Mouse (Mus musculus) retina, postnatal 1 day (tissue): Measurements from ENCODE around the gene Gm20503.

Experiments used
- DNase-seq: peaks from one replicate; pipeline ENCODE4 v3.0.0-alpha.2; 2012

Gene Gm20503

DNA sequence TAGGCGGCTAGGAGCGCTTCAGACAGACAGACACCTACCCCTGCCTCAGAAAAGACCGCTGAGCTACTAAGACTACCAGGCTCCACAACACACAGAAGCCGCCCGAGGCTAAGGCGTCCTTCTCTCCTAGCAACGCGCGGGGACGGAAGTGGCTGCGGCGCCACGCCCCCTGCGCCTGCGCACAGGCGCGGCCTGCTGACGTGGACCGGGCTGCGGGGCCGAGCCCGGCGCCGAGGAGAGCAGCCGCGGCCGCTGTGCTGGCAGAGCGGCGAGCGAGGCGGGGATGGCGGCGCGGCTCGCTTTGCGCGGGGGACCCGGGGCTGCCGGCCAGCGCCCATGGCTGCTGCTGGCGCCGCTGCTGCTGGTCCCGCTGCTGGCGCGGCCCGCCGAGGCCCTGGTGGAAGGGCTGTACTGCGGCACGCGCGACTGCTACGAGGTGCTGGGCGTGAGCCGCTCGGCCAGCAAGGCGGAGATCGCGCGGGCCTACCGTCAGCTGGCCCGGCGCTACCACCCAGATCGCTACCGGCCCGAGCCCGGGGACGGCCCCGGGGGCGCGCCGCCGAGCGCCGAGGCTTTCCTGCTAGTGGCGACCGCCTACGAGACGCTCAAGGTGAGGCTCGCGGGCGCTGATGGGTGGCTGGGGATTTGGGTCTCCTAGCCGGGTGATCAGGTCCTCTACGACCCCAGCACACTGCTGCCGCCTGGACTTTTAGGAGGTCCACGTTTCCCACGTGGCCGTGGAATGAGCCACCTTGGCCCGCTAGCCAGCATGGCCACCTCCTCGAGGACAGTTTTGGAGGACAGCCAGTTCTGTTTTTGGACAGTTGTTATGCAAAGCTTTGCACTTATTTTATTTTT is at the start of gene Gm20503:
Gene Gm20503, plus strand, starts transcription at position 263 of the 858 bp plus-strand sequence.
- peak; percentile 96 for DNase-seq

DNA sequence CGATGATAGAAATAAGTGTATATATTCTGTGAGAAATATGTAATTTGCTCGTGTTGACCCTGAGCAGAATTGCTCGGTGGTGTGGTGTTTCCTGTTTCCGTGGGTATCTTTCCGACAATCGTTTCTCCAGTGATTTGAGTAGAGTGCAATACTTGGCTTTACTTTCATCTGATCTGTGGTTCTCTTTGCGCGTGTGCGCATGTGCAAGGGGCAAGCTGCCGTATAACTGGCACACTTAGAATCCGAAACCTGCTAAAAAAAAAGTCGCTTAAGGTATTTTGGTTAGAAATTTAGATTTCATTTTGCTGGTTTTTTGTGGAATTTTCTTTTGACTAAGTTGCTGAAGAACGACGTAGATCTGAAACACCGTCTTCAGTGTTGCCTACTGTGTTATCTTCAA is 41.3 kb upstream of the Gm20503 start:
- DNase-seq: no peak

- no peak for DNase-seq
These were observed 39.7 kb upstream of the Gm20503 start for GRCm38 (mm10) chr4:58963271-58963670.

DNA sequence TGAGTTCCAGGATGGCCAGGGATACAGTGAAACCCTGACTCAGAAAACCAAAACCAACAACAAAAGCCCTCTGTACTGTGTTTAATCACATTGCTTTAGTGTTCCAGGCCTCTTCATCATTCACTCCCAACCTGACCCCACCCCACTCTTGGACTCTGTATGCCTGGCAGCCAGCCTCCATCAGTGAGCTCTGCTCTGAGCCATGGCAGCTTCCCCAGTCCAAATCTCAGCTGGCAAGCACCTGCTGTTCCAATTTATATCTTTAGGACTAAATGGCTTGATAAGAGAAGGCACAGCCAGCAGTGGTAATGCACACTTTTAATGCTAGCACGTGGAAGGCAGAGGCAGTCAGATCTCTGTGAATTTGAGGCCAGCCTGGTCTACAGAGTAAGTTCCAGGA is 37.9 kb upstream of the Gm20503 start:
- DNase-seq: no peak

- no peak for DNase-seq
These were observed 32.3 kb upstream of the Gm20503 start for GRCm38 (mm10) chr4:58970678-58971077.

DNA sequence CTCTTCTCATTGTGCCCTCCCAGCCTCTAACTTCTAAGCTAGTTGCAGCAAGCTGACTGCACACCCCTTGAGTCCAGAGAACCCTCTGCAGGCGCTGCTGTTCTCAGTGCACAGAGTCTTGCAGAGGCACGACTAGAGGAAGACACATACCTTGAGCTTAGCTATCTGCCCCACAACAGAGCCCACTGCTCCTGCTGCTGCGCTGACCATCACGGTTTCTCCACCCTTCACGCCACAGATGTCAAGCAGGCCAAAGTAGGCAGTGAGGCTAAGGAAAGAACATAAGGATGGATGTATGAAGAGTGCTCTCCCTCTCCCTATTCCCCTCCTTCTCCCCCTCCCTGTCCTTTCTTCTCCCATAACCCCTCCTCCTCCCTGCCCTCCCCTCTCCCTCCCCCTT is 27.3 kb upstream of the Gm20503 start:
- no peak for DNase-seq

DNA sequence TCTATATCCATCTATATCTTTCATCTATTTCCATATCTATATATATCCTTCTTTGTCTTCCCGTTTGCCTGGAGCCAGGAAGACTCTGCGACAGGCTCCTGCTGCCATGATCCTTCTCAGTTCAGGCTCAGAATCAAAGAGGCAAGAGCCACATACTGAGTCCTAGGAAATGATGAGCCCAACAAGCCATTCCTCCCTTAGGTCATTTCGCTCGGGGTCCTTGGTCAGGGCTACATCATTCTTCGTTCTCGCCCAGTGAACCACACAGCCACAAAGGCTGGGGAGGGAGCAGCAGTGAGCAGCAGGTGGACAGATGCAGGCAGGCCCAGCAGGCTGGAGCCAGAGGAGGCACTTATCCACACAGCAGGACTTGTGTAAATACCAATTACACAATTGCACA is 21.6 kb upstream of the Gm20503 start:
- DNase-seq: no peak

- no peak for DNase-seq
These were observed 20.2 kb upstream of the Gm20503 start for GRCm38 (mm10) chr4:58982806-58983205.

- DNase-seq: peak; percentile 84
These were observed 17.8 kb upstream of the Gm20503 start for GRCm38 (mm10) chr4:58985157-58985648.

DNA sequence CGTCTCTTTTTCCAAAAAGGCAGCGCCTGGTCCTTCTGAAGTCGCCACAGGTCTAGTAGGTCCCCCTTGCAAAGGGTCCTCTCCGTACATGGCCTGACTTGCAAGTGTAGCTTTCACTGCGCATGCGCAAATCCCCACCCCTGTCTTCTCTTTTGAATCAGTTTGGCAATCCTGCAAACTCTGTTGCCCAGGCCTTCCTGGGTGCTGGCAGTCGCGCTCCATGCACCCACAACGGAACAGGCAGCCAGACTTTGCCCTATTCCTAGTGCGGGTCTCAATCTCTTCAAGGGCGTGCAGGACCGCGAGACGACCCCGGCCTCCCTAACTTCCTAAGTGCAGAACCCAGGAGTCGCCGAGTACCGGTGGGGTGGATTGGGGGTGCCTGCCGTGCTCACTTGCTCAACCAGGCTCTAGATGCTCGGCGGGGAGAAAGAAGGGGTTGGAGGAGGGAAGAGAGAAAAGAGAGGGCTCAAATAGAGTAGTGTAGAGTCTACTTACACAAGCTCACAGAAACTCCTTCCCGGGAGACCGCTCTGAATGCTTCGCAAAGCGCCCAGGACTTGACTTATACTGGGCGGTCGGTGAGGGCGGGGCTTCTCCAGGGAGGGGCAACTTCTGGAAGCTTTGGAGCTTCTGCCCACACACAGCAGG is 16.3 kb upstream of the Gm20503 start, which contains the start of gene Ptgr1:
Gene Ptgr1, minus strand, starts transcription at position 580 of the 651 bp plus-strand sequence.
- peak; percentile 91 for DNase-seq

DNA sequence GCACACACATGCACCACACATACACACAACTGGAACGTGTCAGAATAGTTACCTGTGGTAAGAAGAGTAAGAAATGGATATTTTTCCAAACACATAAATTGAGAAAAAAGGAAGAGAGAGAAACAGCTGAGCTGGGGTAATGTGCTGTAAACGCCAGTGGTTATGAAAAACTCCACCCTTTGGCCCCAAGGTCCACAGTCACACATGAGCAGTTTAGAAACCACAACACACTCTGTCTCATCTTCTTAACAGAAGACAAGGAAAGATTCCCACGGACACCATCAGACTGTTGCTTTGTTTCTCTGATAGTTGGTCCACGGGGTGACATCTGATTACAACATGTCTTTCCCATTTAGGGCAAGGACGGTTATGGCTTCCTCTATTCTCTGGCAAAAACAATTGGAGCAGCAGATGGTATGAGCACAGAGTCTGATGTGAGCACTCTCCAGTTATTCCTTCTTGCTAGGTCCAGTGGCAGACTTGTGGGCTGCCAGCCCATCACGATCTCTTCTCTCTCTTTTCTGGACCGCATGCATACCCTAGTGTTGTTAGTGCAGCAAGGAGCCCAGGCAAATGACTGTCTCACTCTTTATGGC is 13.6 kb upstream of the Gm20503 start:
- peak; percentile 39 for DNase-seq

DNA sequence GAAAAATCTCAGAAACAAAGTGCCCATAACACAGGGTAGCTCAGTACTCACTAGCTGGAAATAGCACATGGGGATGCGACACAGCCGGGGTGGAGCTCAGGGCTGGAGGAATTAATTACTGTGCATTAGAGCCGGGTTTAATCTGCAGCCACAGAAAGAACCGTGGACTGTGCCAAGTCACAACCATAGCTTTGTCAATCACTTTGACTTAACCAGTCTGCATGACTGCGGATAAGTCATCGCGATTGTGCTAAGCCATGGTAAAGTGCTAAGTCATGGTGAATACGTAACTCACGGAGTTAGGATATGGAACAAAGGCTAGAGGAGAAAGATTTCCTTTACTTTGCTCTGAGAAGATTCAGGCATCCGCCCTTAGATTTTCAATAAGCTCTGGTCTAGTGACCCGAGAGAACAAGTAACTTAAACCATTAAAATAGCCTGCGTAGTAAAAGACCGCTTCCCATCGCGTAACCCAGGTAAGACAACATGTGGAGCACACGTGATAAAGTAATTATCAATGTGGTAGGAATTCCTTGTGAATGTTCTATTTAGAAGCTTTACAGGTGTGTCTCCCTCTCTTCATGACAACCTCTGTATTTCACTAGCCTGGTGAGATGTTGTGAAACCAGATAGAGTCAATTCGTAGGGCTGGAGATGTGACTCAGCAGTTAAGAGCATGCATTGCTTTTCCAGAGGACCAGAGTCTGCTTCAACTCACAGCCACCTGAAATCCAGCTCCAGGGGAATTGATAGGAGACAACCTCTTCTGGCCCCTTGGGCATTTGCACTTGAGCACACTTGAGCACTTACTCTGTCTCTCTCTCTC is 12.2 kb upstream of the Gm20503 start:
- DNase-seq: peak; percentile 62

DNA sequence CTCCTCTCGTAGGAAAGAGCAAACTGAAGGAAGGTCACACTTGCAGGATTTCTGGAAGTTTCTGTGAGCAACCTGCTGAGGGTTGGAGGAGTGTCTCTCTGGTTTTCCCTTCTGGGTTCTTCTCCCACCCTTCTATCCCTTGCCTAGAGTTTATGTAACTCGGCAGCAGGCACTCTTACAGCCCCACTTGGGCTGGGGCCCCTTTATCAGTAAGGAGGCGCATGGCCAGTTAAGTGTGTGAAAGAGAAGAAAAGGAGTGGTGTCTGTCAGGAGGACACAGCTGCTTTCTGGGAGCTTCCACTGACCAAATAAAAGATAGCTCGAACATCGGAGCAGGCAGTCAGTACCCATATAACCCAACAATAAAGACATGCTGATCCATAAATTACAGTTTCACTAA is 10.8 kb upstream of the Gm20503 start:
- no peak for DNase-seq

- no peak for DNase-seq
These were observed 8.2 kb upstream of the Gm20503 start, which contains the start of gene Dnajc25 for GRCm38 (mm10) chr4:58994762-58995161. Gene Dnajc25, plus strand, starts transcription at chr4:58995062.

DNA sequence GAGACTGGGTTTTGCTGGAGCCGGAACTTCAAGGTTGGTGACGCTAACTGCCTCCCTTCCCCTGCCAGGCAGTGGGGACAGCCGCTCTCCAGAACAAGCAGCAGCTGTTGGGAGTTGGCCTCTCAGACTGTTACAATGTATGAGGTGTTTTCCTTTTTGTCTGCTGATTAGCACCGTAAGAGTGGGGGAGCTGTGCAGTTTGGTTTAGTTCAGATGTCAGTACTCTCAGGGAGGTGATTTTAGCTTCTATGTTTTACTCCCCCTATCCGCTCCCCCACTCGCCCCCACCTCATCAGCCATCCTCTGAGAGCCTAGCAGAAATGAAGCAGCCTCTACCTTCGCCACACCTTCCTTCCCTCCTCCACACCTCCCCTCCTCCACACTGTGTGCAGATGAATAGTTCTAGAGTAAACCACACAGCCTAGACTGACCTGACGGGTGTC is 7.7 kb upstream of the Gm20503 start:
- no peak for DNase-seq

- DNase-seq: no peak
These were observed 5.9 kb upstream of the Gm20503 start for GRCm38 (mm10) chr4:58997081-58997480.

DNA sequence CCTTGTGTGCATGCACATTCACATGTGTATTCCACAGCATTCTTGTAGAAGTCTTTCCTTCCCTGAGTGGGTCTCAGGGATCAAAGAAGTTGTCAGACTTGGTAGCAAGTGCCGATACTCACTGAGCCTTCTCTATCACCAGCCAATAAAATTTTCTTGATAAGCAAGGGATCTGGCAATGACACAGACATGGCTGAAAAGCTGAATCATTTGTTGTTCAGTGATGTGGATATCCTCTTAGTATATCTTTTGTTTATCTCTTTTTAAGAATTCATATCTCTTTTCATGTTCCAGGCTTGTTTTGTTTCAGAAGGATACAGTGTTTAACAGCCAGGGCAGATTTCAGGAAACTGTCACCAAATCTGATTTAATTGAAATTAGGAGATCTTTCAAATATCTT is 4.3 kb upstream of the Gm20503 start:
- no peak for DNase-seq

DNA sequence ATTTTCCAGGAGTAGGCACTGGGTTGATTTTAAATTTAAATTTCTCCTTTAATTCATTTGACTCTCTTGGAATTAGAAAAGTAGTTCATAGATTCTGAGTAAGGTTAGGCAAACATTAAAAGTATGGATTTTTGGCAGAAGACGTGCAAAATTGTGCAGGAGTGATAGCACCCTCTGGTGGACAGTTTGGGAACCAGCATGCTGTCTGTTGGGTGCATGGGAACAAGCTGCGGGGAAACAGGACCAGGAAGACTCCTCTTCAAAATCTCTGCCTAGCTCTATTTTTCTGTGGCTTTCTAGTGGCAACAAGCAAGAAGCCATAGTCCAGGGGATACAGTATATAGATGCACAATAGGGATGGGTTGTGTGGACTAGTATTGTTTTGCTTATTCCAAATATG is 3.3 kb upstream of the Gm20503 start:
- peak; percentile 77 for DNase-seq

DNA sequence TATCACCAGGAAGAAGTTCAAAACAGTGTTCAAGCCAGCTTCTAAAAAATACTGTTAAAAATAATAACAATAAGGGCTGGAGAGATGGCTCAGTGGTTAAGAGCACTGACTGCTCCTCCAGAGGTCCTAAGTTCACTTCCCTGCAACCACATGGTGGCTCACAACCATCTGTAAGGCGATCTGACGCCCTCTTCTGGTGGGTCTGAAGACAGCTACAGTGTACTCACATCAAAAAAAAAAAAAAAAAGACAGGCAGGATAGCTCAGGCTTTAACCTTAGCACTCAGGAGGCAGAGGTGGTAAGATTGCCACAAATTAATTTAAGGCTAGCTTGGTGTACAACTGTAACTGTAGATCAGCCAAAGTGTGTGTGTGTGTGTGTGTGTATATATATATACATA is 2.4 kb upstream of the Gm20503 start:
- DNase-seq: peak; percentile 63

DNA sequence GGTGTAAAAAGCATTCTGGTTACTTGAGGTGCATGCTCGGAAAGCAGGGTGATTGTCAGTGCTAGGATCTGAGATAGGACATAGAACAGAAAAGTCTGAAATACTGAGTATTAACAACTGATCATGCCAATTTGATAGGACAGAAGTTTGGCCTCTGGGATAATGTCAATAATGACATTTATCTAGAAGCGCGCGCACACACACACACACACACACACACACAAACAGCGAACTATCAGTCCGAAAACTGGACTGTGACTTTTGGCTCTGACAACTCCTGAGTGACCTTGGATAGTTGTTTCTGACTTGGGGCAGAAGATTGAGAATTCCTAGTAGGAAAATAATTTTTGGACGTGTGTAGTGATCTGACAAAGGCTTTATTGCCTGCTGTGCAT is 793 bp downstream of the Gm20503 start:
- DNase-seq: no peak

DNA sequence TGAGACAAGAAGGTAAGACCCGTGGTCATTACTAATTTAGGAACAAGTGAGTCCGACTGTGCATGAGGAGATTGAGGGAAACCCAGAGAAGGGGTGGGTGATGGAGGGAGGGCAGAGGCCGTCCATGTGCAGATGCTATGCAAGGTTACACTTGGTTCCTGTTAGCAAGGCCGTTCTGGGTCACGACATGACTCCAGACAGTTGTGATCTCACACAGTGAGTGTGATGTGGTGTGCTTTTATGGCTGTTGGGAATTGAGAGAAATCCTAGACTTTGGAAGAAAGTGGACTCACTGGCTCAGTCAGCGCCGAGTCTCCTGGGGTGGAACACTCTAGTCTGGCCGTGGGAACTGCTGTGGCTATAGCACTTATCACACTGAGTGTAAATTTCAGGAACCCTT is 3.2 kb downstream of the Gm20503 start:
- DNase-seq: no peak

DNA sequence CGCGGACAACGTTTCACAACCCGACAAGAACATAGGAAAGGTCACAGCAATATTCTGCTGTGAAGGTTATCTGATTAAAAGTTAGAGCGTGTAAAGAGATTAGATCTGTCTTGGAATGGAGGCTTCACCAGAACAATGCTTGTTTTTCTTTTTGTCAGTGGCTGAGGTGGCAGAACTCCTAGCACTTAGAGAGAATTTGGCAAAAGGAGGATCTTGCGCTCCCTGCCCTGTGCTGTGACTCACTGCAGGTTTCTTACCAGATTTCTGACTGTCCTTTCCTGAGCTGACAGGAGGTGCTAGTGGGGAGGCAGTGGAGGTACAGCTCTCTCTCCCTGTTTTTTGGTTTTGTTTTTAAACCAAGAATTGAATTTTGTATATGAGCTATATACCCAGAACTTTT is 4.0 kb downstream of the Gm20503 start:
- no peak for DNase-seq

DNA sequence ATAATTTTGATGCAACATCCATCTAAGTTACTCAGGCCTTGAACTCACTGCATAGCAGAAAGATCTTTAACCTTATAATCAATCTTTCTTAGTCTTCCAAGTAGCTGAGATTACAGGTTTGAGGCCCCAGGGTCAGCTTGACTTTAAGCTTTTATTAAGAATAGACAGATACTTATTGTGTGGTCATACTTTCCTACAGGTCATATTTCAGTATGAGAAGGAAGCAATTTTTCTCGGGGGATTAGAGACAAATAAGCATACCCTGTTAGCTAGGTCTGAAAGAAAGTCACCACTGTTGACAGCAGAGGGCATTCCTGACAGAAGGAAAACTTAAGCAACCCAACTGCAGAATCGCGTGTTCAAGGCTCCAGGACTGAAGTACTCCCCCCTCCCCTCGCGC is 5.0 kb downstream of the Gm20503 start:
- no peak for DNase-seq
